ENCODE assay signal across 16 mouse cellular contexts in genomic region chr3:38152408-38152807, GRCm38 (mm10).
"Had no signal": no experiment of that assay in that cellular context is flagged by ENCODE, and none has a peak within 500 bp of the region (broad histone marks: within the 10 kb centered on the region; RNA-seq: fewer than 3 reads in every experiment).

No protein-coding gene starts in this region.

- H3K4me2 ChIP-seq: limb, embryonic 13.5 days; liver, embryonic 12.5 days; liver, embryonic 15.5 days; midbrain, embryonic 13.5 days had no signal

- H3K27ac ChIP-seq: hindbrain, postnatal 0 days; limb, embryonic 13.5 days; liver, embryonic 12.5 days; liver, embryonic 15.5 days; macrophage; midbrain, embryonic 10.5 days; midbrain, embryonic 13.5 days had no signal

- H3K4me3 ChIP-seq: limb, embryonic 13.5 days; liver, embryonic 12.5 days; liver, embryonic 15.5 days; midbrain, embryonic 10.5 days; midbrain, embryonic 13.5 days had no signal

- H3K27me3 ChIP-seq: limb, embryonic 13.5 days; liver, embryonic 12.5 days; liver, embryonic 15.5 days; midbrain, embryonic 13.5 days had no signal

- H3K4me1 ChIP-seq: liver, embryonic 12.5 days; liver, embryonic 15.5 days; midbrain, embryonic 10.5 days; midbrain, embryonic 13.5 days had no signal

- H3K9me3 ChIP-seq: limb, embryonic 13.5 days; liver, embryonic 12.5 days; liver, embryonic 15.5 days; midbrain, embryonic 10.5 days; midbrain, embryonic 13.5 days had no signal

- H3K9ac ChIP-seq: limb, embryonic 13.5 days; liver, embryonic 12.5 days; liver, embryonic 15.5 days; midbrain, embryonic 13.5 days had no signal

- H3K36me3 ChIP-seq: limb, embryonic 13.5 days; liver, embryonic 12.5 days; liver, embryonic 15.5 days; midbrain, embryonic 10.5 days; midbrain, embryonic 13.5 days had no signal

- ATAC-seq: hindbrain, postnatal 0 days; inflammation-experienced regulatory T-cells, adult 6 months; liver, embryonic 12.5 days; midbrain, embryonic 13.5 days; midbrain, embryonic 16.5 days had no signal

- DNase-seq: kidney, adult 18-20 months; kidney, postnatal 25 days; left cerebral cortex, postnatal 4 days; lung, adult 2 months; thymus, adult 2 months; thymus, postnatal 14 days; thymus, postnatal 4 days had no signal
